Mouse (Mus musculus): ENCODE data around the gene N4bp2l2. TPM values are rescaled to one million over a fixed set of nuclear protein-coding genes. Genes with fewer than 3 reads are reported as not detected.
"Not testable (repeated sequence)": the region's sequence is repeated elsewhere in the genome, so short reads cannot be mapped to it uniquely, and the experiment has no call there.

N4bp2l2 gene
- polyA plus RNA-seq, 1 experiment from 2014 or later, result 46.0 TPM

- Histone ChIP-seq H3K27me3 (no peaks in the 10 kb centered on the region), H3K9ac (peak within 1 kb of the TSS; percentile 94), H3K27ac (peak within 1 kb of the TSS; percentile 97), H3K36me3 (no peaks in the 10 kb centered on the region), H3K4me3 (peak within 1 kb of the TSS; percentile 87), H3K9me3 (no peaks in the 10 kb centered on the region), H3K4me1 (peaks cover 6% of the 10 kb centered on the region), H3K4me2 (peak within 1 kb of the TSS; percentile 65)
- peak; percentile 93 for ATAC-seq (ENCODE audit: insufficient number of reproducible peaks, insufficient read depth, low FRiP score, low TSS enrichment, low read depth)
- WGBS, result 17% methylated on average over 44 of the region's 49 CpGs
Measured at GRCm38 (mm10) chr5:150673153-150673835, 7.3 kb upstream of the N4bp2l2 start, which contains the start of gene Pds5b. TSS of gene Pds5b (plus strand) at chr5:150673739.

GRCm38 (mm10) chr5:150672343-150672742 is 6.4 kb upstream of the N4bp2l2 start:
- H3K36me3 ChIP-seq, result no peaks in the 10 kb centered on the region
- ATAC-seq (ENCODE audit: insufficient number of reproducible peaks, insufficient read depth, low FRiP score, low TSS enrichment, low read depth), result no peak
- H3K9ac ChIP-seq, result no peak overlapping the region

GRCm38 (mm10) chr5:150668731-150669130 is 2.7 kb upstream of the N4bp2l2 start:
- ATAC-seq (ENCODE audit: insufficient number of reproducible peaks, insufficient read depth, low FRiP score, low TSS enrichment, low read depth), result no peak
- H3K27ac ChIP-seq, result no peak overlapping the region
- H3K9me3 ChIP-seq, result no peaks in the 10 kb centered on the region
- WGBS, result 61% methylated on average over 4 of the region's 4 CpGs
- H3K27me3 ChIP-seq, result no peaks in the 10 kb centered on the region
- H3K9ac ChIP-seq, result no peak overlapping the region
- no peaks in the 10 kb centered on the region for H3K36me3 ChIP-seq
- no peak overlapping the region for H3K4me3 ChIP-seq
- no peak overlapping the region for H3K4me2 ChIP-seq
- peaks cover 4% of the 10 kb centered on the region; the same call in 1 of the 2 replicates for H3K4me1 ChIP-seq

More at GRCm38 (mm10) chr5:150672343-150672742, 6.4 kb upstream of the N4bp2l2 start:
- H3K27ac ChIP-seq, result no peak overlapping the region
- H3K4me1 ChIP-seq, result peaks cover 6% of the 10 kb centered on the region
- H3K4me3 ChIP-seq, result no peak overlapping the region
- H3K4me2 ChIP-seq, result no peak overlapping the region
- no peaks in the 10 kb centered on the region for H3K27me3 ChIP-seq
- no peaks in the 10 kb centered on the region for H3K9me3 ChIP-seq
- 91% methylated on average over 7 of the region's 7 CpGs for WGBS

GRCm38 (mm10) chr5:150665132-150665954 is 640 bp downstream of the N4bp2l2 start:
- H3K9ac ChIP-seq, result peak overlapping the region; percentile 97
- peaks cover 15% of the 10 kb centered on the region for H3K4me1 ChIP-seq

GRCm38 (mm10) chr5:150664794-150665131 is 1.2 kb downstream of the N4bp2l2 start:
- Histone ChIP-seq H3K4me1 (peaks cover 15% of the 10 kb centered on the region), H3K9me3 (no peaks in the 10 kb centered on the region), H3K27me3 (no peaks in the 10 kb centered on the region), H3K27ac (peak overlapping the region; percentile 99), H3K36me3 (peaks cover 26% of the 10 kb centered on the region), H3K9ac (peak overlapping the region; percentile 97), H3K4me3 (peak overlapping the region; percentile 90), H3K4me2 (peak overlapping the region; percentile 76)
- under 1% methylated on average over 10 of the region's 10 CpGs for WGBS
- no peak for ATAC-seq (ENCODE audit: insufficient number of reproducible peaks, insufficient read depth, low FRiP score, low TSS enrichment, low read depth)

More at GRCm38 (mm10) chr5:150665132-150665954, 640 bp downstream of the N4bp2l2 start:
- H3K4me2 ChIP-seq, result peak overlapping the region; percentile 76
- ATAC-seq (ENCODE audit: insufficient number of reproducible peaks, insufficient read depth, low FRiP score, low TSS enrichment, low read depth), result peak; percentile 97
- no peaks in the 10 kb centered on the region for H3K9me3 ChIP-seq
- H3K36me3 ChIP-seq, result peaks cover 23% of the 10 kb centered on the region
- peak overlapping the region; percentile 99 for H3K27ac ChIP-seq
- no peaks in the 10 kb centered on the region for H3K27me3 ChIP-seq
- WGBS, result under 1% methylated on average over 52 of the region's 52 CpGs
- H3K4me3 ChIP-seq, result peak overlapping the region; percentile 90

GRCm38 (mm10) chr5:150663926-150664325 is 2.1 kb downstream of the N4bp2l2 start:
- H3K27ac ChIP-seq; H3K9me3 ChIP-seq; H3K4me3 ChIP-seq; H3K9ac ChIP-seq; ATAC-seq (ENCODE audit: insufficient number of reproducible peaks, insufficient read depth, low FRiP score, low TSS enrichment, low read depth); H3K27me3 ChIP-seq: not testable (repeated sequence)
- H3K4me1 ChIP-seq, result peaks cover 15% of the 10 kb centered on the region
- peak overlapping the region; percentile 16; the same call in 1 of the 2 replicates for H3K4me2 ChIP-seq
- 91% methylated on average over 7 of the region's 7 CpGs for WGBS
- H3K36me3 ChIP-seq, result peaks cover 29% of the 10 kb centered on the region

GRCm38 (mm10) chr5:150660296-150660695 is 5.7 kb downstream of the N4bp2l2 start:
- H3K4me2 ChIP-seq; ATAC-seq (ENCODE audit: insufficient number of reproducible peaks, insufficient read depth, low FRiP score, low TSS enrichment, low read depth); H3K4me3 ChIP-seq; H3K9me3 ChIP-seq; H3K9ac ChIP-seq; H3K27ac ChIP-seq; H3K27me3 ChIP-seq: not testable (repeated sequence)
- WGBS, result 97% methylated on average over 3 of the region's 3 CpGs
- Histone ChIP-seq H3K4me1 (peaks cover 18% of the 10 kb centered on the region), H3K36me3 (peaks cover 39% of the 10 kb centered on the region)

GRCm38 (mm10) chr5:150659425-150659824 is 6.6 kb downstream of the N4bp2l2 start:
- H3K4me2 ChIP-seq; H3K27me3 ChIP-seq; H3K27ac ChIP-seq; H3K4me3 ChIP-seq; H3K9me3 ChIP-seq; H3K9ac ChIP-seq; ATAC-seq (ENCODE audit: insufficient number of reproducible peaks, insufficient read depth, low FRiP score, low TSS enrichment, low read depth): not testable (repeated sequence)
- Histone ChIP-seq H3K36me3 (peaks cover 41% of the 10 kb centered on the region), H3K4me1 (peaks cover 18% of the 10 kb centered on the region)
- WGBS, result 94% methylated on average over 6 of the region's 6 CpGs

- Histone ChIP-seq H3K4me2 (no peak overlapping the region), H3K4me3 (no peak overlapping the region), H3K27me3 (no peaks in the 10 kb centered on the region), H3K27ac (no peak overlapping the region), H3K9me3 (no peaks in the 10 kb centered on the region), H3K4me1 (peaks cover 4% of the 10 kb centered on the region), H3K36me3 (peaks cover 21% of the 10 kb centered on the region), H3K9ac (no peak overlapping the region)
- ATAC-seq (ENCODE audit: insufficient number of reproducible peaks, insufficient read depth, low FRiP score, low TSS enrichment, low read depth), result no peak
Measured at GRCm38 (mm10) chr5:150654548-150654947, 11.4 kb downstream of the N4bp2l2 start.

- WGBS, result 92% methylated on average over 2 of the region's 2 CpGs
- Histone ChIP-seq H3K4me1 (no peaks in the 10 kb centered on the region; the same call in 1 of the 2 replicates), H3K9ac (no peak overlapping the region), H3K4me2 (no peak overlapping the region), H3K36me3 (peaks cover 31% of the 10 kb centered on the region), H3K27ac (no peak overlapping the region), H3K9me3 (no peaks in the 10 kb centered on the region), H3K4me3 (no peak overlapping the region), H3K27me3 (no peaks in the 10 kb centered on the region)
- ATAC-seq (ENCODE audit: insufficient number of reproducible peaks, insufficient read depth, low FRiP score, low TSS enrichment, low read depth), result no peak
Measured at GRCm38 (mm10) chr5:150652578-150652977, 13.4 kb downstream of the N4bp2l2 start.

GRCm38 (mm10) chr5:150644926-150645325 is 21.1 kb downstream of the N4bp2l2 start:
- Histone ChIP-seq H3K9me3 (no peaks in the 10 kb centered on the region), H3K36me3 (peaks cover 61% of the 10 kb centered on the region), H3K27me3 (no peaks in the 10 kb centered on the region), H3K4me2 (no peak overlapping the region), H3K27ac (no peak overlapping the region), H3K4me3 (no peak overlapping the region), H3K4me1 (no peaks in the 10 kb centered on the region), H3K9ac (no peak overlapping the region)
- ATAC-seq (ENCODE audit: insufficient number of reproducible peaks, insufficient read depth, low FRiP score, low TSS enrichment, low read depth), result no peak
- 83% methylated on average over 4 of the region's 4 CpGs for WGBS

- not testable (repeated sequence) for H3K4me3 ChIP-seq; H3K9me3 ChIP-seq; H3K27me3 ChIP-seq; H3K27ac ChIP-seq; H3K4me1 ChIP-seq; H3K9ac ChIP-seq; ATAC-seq (ENCODE audit: insufficient number of reproducible peaks, insufficient read depth, low FRiP score, low TSS enrichment, low read depth); H3K4me2 ChIP-seq
- peaks cover 51% of the 10 kb centered on the region for H3K36me3 ChIP-seq
- 95% methylated on average over 4 of the region's 4 CpGs for WGBS
Measured at GRCm38 (mm10) chr5:150643390-150643789, 22.6 kb downstream of the N4bp2l2 start.
